Mouse (Mus musculus) kidney, adult 9 months (tissue): ENCODE measurements around the gene Tomm40l.

Source experiments
- DNase-seq: peaks from one replicate; pipeline ENCODE4 v3.0.0; 2022

The Tomm40l gene

GRCm38 (mm10) chr1:171249913-171250600 is 27.7 kb upstream of the Tomm40l start, which contains the start of gene Adamts4:
Gene Adamts4 (plus strand): TSS chr1:171250421.
- no peak for DNase-seq

- no peak for DNase-seq
These were observed 26.3 kb upstream of the Tomm40l start for GRCm38 (mm10) chr1:171248386-171249226.

- no peak for DNase-seq
These were observed 25.6 kb upstream of the Tomm40l start for GRCm38 (mm10) chr1:171247916-171248315.

GRCm38 (mm10) chr1:171247453-171247841 is 25.1 kb upstream of the Tomm40l start:
- DNase-seq, result no peak

GRCm38 (mm10) chr1:171246709-171247452 is 24.6 kb upstream of the Tomm40l start:
- DNase-seq, result peak; percentile 99

GRCm38 (mm10) chr1:171245353-171245752 is 23.0 kb upstream of the Tomm40l start:
- no peak for DNase-seq

- peak; percentile 66 for DNase-seq
These were observed 19.6 kb upstream of the Tomm40l start for GRCm38 (mm10) chr1:171241952-171242351.

GRCm38 (mm10) chr1:171240911-171241310 is 18.6 kb upstream of the Tomm40l start:
- no peak for DNase-seq

- DNase-seq, result peak; percentile 62
These were observed 17.9 kb upstream of the Tomm40l start for GRCm38 (mm10) chr1:171239992-171240744.

- peak; percentile 70 for DNase-seq
These were observed 16.1 kb upstream of the Tomm40l start for GRCm38 (mm10) chr1:171238463-171238862.

- no peak for DNase-seq
These were observed 15.1 kb upstream of the Tomm40l start for GRCm38 (mm10) chr1:171237438-171237837.

- no peak for DNase-seq
These were observed 13.5 kb upstream of the Tomm40l start for GRCm38 (mm10) chr1:171235791-171236190.

GRCm38 (mm10) chr1:171234538-171234937 is 12.2 kb upstream of the Tomm40l start:
- DNase-seq, result no peak

GRCm38 (mm10) chr1:171234126-171234525 is 11.8 kb upstream of the Tomm40l start, which contains the start of gene Fcer1g:
Gene Fcer1g (minus strand): TSS chr1:171234365.
- DNase-seq, result no peak

- DNase-seq, result no peak
These were observed 10.8 kb upstream of the Tomm40l start for GRCm38 (mm10) chr1:171232800-171233730.

- no peak for DNase-seq
These were observed 10.0 kb upstream of the Tomm40l start for GRCm38 (mm10) chr1:171232348-171232747.

- no peak for DNase-seq
These were observed 9.5 kb upstream of the Tomm40l start for GRCm38 (mm10) chr1:171231844-171232243.

- no peak for DNase-seq
These were observed 7.9 kb upstream of the Tomm40l start for GRCm38 (mm10) chr1:171230215-171230614.

GRCm38 (mm10) chr1:171229750-171230149 is 7.4 kb upstream of the Tomm40l start:
- no peak for DNase-seq

- no peak for DNase-seq
These were observed 5.6 kb upstream of the Tomm40l start for GRCm38 (mm10) chr1:171227879-171228278.

GRCm38 (mm10) chr1:171226780-171227179 is 4.5 kb upstream of the Tomm40l start:
- no peak for DNase-seq
